Mouse (Mus musculus) left cerebral cortex, postnatal 14 days (tissue): Measurements from ENCODE around the gene Cd38. TPM values are rescaled to one million over a fixed set of nuclear protein-coding genes. Genes with fewer than 3 reads are reported as not detected.

Experiments used
- DNase-seq, 2 experiments: peaks; one replicate each; pipeline ENCODE4 v3.0.0; 2021 to 2022; ENCODE audit warnings: low spot score in 2 of 2, mixed read lengths in 1 of 2
- intact Hi-C: fragments of 180-260 bp; cut with DNase I; formaldehyde crosslinking; loops from one replicate; pipeline ENCODE4 v1.15.1; 2025
- long read RNA-seq, 2 experiments: library from polyadenylated mRNA; stranded (forward); transcript quantifications; one replicate each; pipeline ENCODE4 v2.0.0; 2021
- total RNA-seq, 2 experiments: library from RNA; stranded (reverse); gene quantifications; 2 replicates each; pipeline ENCODE4 v1.2.3; 2021

The Cd38 gene
- total RNA-seq = 1 to 10 TPM; 3.5 to 3.8 TPM
- long read RNA-seq, experiment 1, transcript Cd38-201 (8 exons, 3,270 nt) = major isoform, 13 of 15 reads
- long read RNA-seq, experiment 1, partial matches to known transcripts = 0 of 15 reads
- long read RNA-seq, experiment 1, other reads (novel, unspliced or antisense) = 2 of 15 reads
- long read RNA-seq, experiment 2, transcript Cd38-201 (8 exons, 3,270 nt) = major isoform, 7 of 8 reads
- long read RNA-seq, experiment 2, partial matches to known transcripts = 0 of 8 reads
- long read RNA-seq, experiment 2, other reads (novel, unspliced or antisense) = 1 of 8 reads

- intact Hi-C loops = no loop called here
- no peak for DNase-seq
Observed at GRCm38 (mm10) chr5:43868253-43868652, at the start of gene Cd38. Gene Cd38 (plus strand): TSS chr5:43868553.

DNA sequence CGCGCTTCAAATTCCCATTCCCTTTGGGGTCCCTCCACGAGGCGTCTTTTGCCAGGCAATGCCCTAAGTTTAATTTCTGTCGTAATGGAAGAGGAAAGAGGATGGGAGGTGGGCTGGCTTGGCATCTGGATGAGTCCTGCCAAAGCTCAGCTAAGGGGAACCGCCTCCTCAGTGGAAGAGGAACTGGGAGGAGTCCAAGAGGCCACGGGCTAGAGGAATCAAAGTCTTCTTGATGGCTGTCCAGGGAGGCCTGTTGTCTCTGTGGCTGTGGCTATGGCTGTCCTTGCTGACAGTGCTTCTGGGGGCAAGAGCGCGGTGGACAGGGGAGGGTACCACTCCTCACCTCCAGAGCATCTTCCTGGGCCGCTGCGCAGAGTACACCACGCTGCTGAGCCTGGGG, 49.7 kb upstream of the Cd38 start, which contains the start of gene Bst1:
Gene Bst1, plus strand, starts transcription at position 191 of the 400 bp plus-strand sequence.
- intact Hi-C loops = no loop called here
- no peak for DNase-seq

DNA sequence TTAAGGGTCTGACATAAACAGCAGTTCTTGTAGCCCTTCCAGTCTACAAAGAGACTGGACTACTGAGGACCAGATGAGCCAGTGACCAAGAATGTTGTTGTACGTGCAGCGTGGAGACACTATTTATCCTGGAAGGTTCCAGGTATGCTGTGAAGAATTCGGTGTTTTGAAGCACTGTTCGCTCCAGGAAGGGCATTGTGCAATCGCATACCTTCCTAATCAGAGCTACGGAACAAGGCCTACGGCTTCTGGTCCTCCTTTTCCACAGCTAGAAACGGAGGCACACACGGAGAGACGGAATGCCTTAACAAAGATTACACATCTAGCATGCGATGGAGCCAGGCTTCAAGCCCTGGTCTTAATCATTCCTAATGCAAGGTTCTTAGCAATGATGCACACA, 47.6 kb upstream of the Cd38 start:
- no peak for DNase-seq
- intact Hi-C loops = no loop called here

- intact Hi-C loops = no loop called here
- no peak for DNase-seq
Observed at GRCm38 (mm10) chr5:43821538-43821937, 46.8 kb upstream of the Cd38 start, which contains the start of gene Fbxl5. Gene Fbxl5 (minus strand): TSS chr5:43821638.

- intact Hi-C loops = no loop called here
- no peak for DNase-seq
Observed at GRCm38 (mm10) chr5:43822199-43822598, 46.2 kb upstream of the Cd38 start.

- intact Hi-C loops = no loop called here
- no peak for DNase-seq
Observed at GRCm38 (mm10) chr5:43822824-43823223, 45.5 kb upstream of the Cd38 start.

- DNase-seq = no peak
- intact Hi-C loops = no loop called here
Observed at GRCm38 (mm10) chr5:43824580-43824979, 43.8 kb upstream of the Cd38 start.

DNA sequence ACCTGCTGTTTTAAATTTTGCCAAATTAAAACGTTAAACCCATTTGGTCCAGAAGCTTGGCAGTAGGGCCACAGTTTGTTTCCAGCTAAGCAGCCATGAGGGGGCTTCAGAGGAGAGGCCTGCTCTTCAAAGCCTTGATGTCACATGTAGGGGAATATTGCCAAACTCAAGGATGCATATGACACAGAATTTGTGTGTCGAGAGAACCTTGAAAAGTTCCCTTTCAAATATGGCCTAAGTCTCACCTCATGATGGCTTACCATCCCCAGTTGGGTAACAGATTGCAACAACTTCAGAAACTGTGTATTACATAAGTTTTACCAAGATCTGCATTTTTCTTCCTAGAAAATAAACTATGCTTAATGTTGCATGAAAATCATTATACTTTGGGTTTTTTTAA, 41.5 kb upstream of the Cd38 start:
- intact Hi-C loops = no loop called here

GRCm38 (mm10) chr5:43827366-43827765, 41.0 kb upstream of the Cd38 start:
- intact Hi-C loops = no loop called here

More for the DNA sequence above, 41.5 kb upstream of the Cd38 start:
- no peak for DNase-seq

DNA sequence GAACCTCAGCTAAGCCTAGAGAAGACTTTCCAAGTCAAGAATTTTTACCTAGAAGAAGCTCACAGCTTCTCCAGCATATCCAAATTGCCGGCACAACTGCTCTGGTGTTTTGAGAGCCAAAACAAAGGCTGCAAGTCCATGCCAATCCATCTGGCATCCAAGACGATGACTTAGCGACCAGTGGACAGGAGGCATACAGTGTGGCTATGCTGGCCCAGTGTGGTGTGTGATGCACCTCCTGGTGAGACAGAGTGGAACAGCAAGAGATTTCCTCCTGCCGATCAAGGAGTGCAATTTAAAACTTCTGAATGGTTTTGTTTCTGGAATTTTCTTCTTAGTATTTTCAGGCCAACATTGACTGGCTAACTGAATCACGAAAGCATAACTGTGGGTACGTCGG, 31.8 kb upstream of the Cd38 start:
- DNase-seq = peak; percentile 14 to 19
- intact Hi-C loops = loop anchor here (5.0 kb wide), 1 partner anchor 164 kb away; no protein-coding TSS in a partner anchor

More at GRCm38 (mm10) chr5:43827366-43827765, 41.0 kb upstream of the Cd38 start:
- no peak for DNase-seq

- peak; percentile 30 to 58 for DNase-seq
- intact Hi-C loops = loop anchor here (5.0 kb wide), 1 partner anchor 165 kb away; no protein-coding TSS in a partner anchor
Observed at GRCm38 (mm10) chr5:43837372-43837771, 31.0 kb upstream of the Cd38 start.

DNA sequence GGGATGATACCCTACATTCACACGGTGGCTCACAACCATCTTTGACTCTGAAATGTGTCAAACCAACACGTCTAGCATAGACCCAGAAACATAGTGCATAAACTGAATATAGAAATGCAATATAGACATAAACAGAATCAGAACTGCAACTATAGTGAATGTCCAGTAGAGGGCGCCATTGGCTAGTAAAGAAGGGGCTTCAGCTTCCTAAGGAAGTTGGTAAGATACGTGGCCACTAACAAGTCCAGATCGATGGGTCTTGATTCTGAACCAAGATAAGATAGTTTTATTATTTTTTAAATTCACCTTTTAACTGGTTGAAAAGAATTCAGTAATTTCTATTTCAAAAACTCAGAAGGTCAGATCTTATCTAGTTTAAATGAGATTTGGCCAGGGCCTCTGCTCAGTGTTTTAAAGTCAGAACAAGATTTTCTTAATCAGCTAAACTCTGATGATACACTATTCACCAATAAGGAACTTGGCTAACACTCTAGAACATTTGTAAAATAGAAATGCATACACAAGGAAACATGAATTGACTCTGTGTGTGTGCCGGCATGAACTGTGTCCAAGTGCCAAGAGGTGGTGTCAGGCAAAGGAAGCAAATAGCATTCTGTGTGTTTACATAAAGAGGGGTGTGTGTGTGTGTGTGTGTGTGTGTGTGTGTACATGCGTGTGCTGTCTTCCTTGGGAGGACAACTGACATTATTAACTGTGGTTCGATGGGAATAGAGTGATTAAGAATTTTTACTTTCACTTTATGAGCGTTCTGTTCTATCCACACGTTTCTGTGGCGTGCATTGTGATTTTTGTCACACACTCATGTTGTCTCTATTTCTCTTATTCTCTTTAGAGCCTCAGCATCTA, 27.0 kb upstream of the Cd38 start:
- intact Hi-C loops = loop anchor here (5.0 kb wide), 2 partner anchors 51 to 151 kb away; no protein-coding TSS in a partner anchor
- peak; percentile 21 to 46 for DNase-seq

DNA sequence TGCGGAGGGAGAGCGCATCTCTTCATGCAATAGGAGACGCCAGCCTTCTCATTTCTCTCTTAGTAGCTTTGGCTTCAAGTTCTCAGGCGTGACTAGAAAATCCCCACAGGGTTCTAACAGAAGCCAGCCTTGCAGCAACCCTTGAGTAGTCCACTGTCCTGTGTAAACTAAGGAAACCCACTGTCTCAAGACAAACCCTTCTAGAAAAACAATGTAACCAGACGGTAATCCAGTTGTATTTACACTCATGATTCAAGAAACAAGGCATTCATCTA, 26.4 kb upstream of the Cd38 start:
- DNase-seq = no peak
- intact Hi-C loops = loop anchor here (5.0 kb wide), 2 partner anchors 50 to 150 kb away; no protein-coding TSS in a partner anchor

- intact Hi-C loops = loop anchor here (5.0 kb wide), 2 partner anchors 50 to 150 kb away; no protein-coding TSS in a partner anchor
- peak in 1 of 2 experiments; percentile 10 for DNase-seq
Observed at GRCm38 (mm10) chr5:43842576-43843155, 25.7 kb upstream of the Cd38 start.

- intact Hi-C loops = no loop called here
- peak in 1 of 2 experiments; percentile 23 for DNase-seq
Observed at GRCm38 (mm10) chr5:43845083-43845482, 23.3 kb upstream of the Cd38 start.

GRCm38 (mm10) chr5:43845646-43846045, 22.7 kb upstream of the Cd38 start:
- no peak for DNase-seq
- intact Hi-C loops = no loop called here

DNA sequence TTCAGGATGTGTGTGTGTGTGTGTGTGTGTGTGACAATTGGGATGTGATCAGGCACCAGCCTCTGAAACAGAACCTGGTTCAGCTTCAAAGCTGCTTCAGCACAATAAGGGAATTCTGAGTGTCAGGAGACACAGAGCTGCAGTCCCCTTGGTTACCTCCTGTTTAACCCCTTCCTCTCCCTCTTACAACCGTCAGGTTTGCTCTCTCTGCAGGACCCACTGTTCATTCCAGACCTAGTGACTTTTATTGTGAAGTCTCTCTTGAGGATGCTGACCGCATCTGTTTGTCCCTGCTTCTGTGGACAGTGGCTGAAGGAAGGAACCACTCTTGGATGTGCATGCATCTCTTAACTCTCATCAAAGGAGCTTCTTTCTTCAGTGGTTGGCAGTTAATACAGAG, 22.1 kb upstream of the Cd38 start:
- DNase-seq = no peak
- intact Hi-C loops = no loop called here

DNA sequence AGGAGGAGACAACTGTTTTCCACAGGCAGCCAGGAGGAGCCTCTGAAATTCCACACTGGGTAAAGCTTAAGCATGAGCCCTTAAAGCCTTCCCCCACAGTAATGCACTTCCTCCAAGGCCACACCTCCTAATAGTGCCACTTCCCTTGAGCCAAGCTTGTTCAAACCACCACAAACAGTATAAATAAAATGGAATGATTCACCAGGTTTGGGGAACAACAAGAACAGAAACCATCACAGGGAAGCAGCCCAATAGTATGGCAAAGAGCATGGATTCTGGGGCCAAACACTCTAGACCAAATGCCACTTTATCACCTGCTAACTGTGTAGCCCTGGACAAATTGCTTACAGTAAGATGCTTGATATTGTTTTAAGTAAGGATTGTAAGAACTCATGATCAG, 20.8 kb upstream of the Cd38 start:
- intact Hi-C loops = no loop called here
- DNase-seq = no peak

GRCm38 (mm10) chr5:43848275-43848674, 20.1 kb upstream of the Cd38 start:
- intact Hi-C loops = no loop called here

More at GRCm38 (mm10) chr5:43848275-43848674, 20.1 kb upstream of the Cd38 start:
- DNase-seq = no peak
